Mouse (Mus musculus): ENCODE data around the gene Cmya5.

Gene Cmya5

GRCm38 (mm10) chr13:93098596-93098995 lies 45.9 kb downstream of the Cmya5 start:
- Histone ChIP-seq H3K4me1 (replicated peaks; ENCODE audit: low read depth, low read length) (peaks cover 13% of the 10 kb centered on the region), H3K36me3 (ENCODE audit: insufficient read depth, low read length) (no peaks in the 10 kb centered on the region), H3K9me3 (ENCODE audit: low read length) (0 out of 2 replicates have a peak, but pooled peaks cover 8% of the 10 kb centered on the region), H3K27me3 (ENCODE audit: insufficient read depth, low read length) (peaks cover 18% of the 10 kb centered on the region), H3K4me3 (replicated peaks; ENCODE audit: low read length) (no peak overlapping the region)
- no peak for TF ChIP-seq NANOG (IDR thresholded peaks at IDR 0.05; ENCODE audit: borderline replicate concordance, low read length)
- no peak for TF ChIP-seq CTCF (conservative IDR thresholded peaks at IDR 0.05; ENCODE audit: low read length)
- no peak for TF ChIP-seq POU5F1 (IDR thresholded peaks at IDR 0.05; ENCODE audit: borderline replicate concordance, low read length)

GRCm38 (mm10) chr13:93096643-93097042 lies 47.9 kb downstream of the Cmya5 start:
- peaks cover 3% of the 10 kb centered on the region; the same call in 1 of the 2 replicates for H3K4me1 ChIP-seq (replicated peaks; ENCODE audit: low read depth, low read length)
- no peak for TF ChIP-seq CTCF (conservative IDR thresholded peaks at IDR 0.05; ENCODE audit: low read length)
- TF ChIP-seq NANOG (IDR thresholded peaks at IDR 0.05; ENCODE audit: borderline replicate concordance, low read length), result no peak
- TF ChIP-seq POU5F1 (IDR thresholded peaks at IDR 0.05; ENCODE audit: borderline replicate concordance, low read length), result no peak
- peaks cover 33% of the 10 kb centered on the region for H3K27me3 ChIP-seq (ENCODE audit: insufficient read depth, low read length)

DNA sequence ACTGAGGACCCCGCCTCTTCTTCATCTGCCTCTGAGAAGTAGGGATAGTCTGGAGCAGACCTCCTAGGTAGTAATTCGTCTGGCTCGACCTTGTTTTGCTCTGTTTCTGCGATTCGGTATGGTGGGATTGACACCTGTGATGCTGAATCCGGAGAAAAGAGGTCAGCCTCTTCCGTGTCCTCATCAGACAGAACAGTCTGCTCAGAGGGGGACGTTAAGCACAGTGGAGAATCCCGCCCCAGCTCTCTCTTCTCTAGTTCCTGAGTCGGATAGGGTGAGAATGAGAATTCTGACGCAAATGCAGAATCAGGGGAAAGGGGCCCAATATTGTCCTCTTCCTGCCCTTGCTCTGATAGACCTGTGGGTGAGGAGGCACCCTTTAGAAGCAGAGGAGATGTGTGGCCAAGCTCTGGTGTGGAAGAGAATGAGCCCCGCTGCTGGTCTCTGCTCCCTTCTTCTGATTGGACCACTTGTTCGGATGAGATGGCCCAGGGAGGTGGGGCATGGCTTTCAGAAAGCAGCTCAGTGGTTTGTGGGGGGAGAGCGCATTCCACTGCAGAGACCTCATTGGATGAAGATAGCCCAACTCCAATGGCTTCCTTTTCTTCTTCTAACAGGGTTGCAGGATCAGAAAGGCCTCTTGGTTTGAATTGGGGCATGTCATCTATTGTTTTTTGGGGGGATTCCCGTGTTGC lies 49.3 kb downstream of the Cmya5 start:
- no peak overlapping the region for H3K4me3 ChIP-seq (replicated peaks; ENCODE audit: low read length)
- 0 out of 2 replicates have a peak, but pooled peaks cover 8% of the 10 kb centered on the region for H3K9me3 ChIP-seq (ENCODE audit: low read length)
- H3K4me1 ChIP-seq (replicated peaks; ENCODE audit: low read depth, low read length), result 0 out of 2 replicates have a peak, but pooled peaks cover 3% of the 10 kb centered on the region
- peaks cover 38% of the 10 kb centered on the region for H3K27me3 ChIP-seq (ENCODE audit: insufficient read depth, low read length)
- TF ChIP-seq NANOG (IDR thresholded peaks at IDR 0.05; ENCODE audit: borderline replicate concordance, low read length) (no peak), CTCF (conservative IDR thresholded peaks at IDR 0.05; ENCODE audit: low read length) (no peak), POU5F1 (IDR thresholded peaks at IDR 0.05; ENCODE audit: borderline replicate concordance, low read length) (no peak)
- H3K36me3 ChIP-seq (ENCODE audit: insufficient read depth, low read length), result no peaks in the 10 kb centered on the region

More at GRCm38 (mm10) chr13:93096643-93097042, 47.9 kb downstream of the Cmya5 start:
- no peak overlapping the region for H3K4me3 ChIP-seq (replicated peaks; ENCODE audit: low read length)
- H3K36me3 ChIP-seq (ENCODE audit: insufficient read depth, low read length), result no peaks in the 10 kb centered on the region
- H3K9me3 ChIP-seq (ENCODE audit: low read length), result 0 out of 2 replicates have a peak, but pooled peaks cover 8% of the 10 kb centered on the region

- Histone ChIP-seq H3K9me3 (ENCODE audit: low read length) (0 out of 2 replicates have a peak, but pooled peaks cover 8% of the 10 kb centered on the region), H3K36me3 (ENCODE audit: insufficient read depth, low read length) (no peaks in the 10 kb centered on the region), H3K4me3 (replicated peaks; ENCODE audit: low read length) (no peak overlapping the region), H3K4me1 (replicated peaks; ENCODE audit: low read depth, low read length) (peaks cover 7% of the 10 kb centered on the region; the same call in 1 of the 2 replicates), H3K27me3 (ENCODE audit: insufficient read depth, low read length) (peaks cover 38% of the 10 kb centered on the region)
- no peak for TF ChIP-seq CTCF (conservative IDR thresholded peaks at IDR 0.05; ENCODE audit: low read length)
- no peak for TF ChIP-seq NANOG (IDR thresholded peaks at IDR 0.05; ENCODE audit: borderline replicate concordance, low read length)
These were observed 50.2 kb downstream of the Cmya5 start for GRCm38 (mm10) chr13:93094204-93094935.

- Histone ChIP-seq H3K4me3 (replicated peaks; ENCODE audit: low read length) (no peak overlapping the region), H3K4me1 (replicated peaks; ENCODE audit: low read depth, low read length) (peaks cover 7% of the 10 kb centered on the region; the same call in 1 of the 2 replicates), H3K36me3 (ENCODE audit: insufficient read depth, low read length) (no peaks in the 10 kb centered on the region), H3K9me3 (ENCODE audit: low read length) (0 out of 2 replicates have a peak, but pooled peaks cover 8% of the 10 kb centered on the region), H3K27me3 (ENCODE audit: insufficient read depth, low read length) (peaks cover 38% of the 10 kb centered on the region)
- no peak for TF ChIP-seq NANOG (IDR thresholded peaks at IDR 0.05; ENCODE audit: borderline replicate concordance, low read length)
- no peak for TF ChIP-seq CTCF (conservative IDR thresholded peaks at IDR 0.05; ENCODE audit: low read length)
- TF ChIP-seq POU5F1 (IDR thresholded peaks at IDR 0.05; ENCODE audit: borderline replicate concordance, low read length), result no peak
These were observed 50.8 kb downstream of the Cmya5 start for GRCm38 (mm10) chr13:93093697-93094096.

GRCm38 (mm10) chr13:93092916-93093429 lies 51.6 kb downstream of the Cmya5 start:
- Histone ChIP-seq H3K9me3 (ENCODE audit: low read length) (0 out of 2 replicates have a peak, but pooled peaks cover 8% of the 10 kb centered on the region), H3K4me1 (replicated peaks; ENCODE audit: low read depth, low read length) (peaks cover 7% of the 10 kb centered on the region; the same call in 1 of the 2 replicates), H3K27me3 (ENCODE audit: insufficient read depth, low read length) (peaks cover 38% of the 10 kb centered on the region), H3K36me3 (ENCODE audit: insufficient read depth, low read length) (no peaks in the 10 kb centered on the region), H3K4me3 (replicated peaks; ENCODE audit: low read length) (no peak overlapping the region)
- TF ChIP-seq POU5F1 (IDR thresholded peaks at IDR 0.05; ENCODE audit: borderline replicate concordance, low read length), result no peak
- TF ChIP-seq CTCF (conservative IDR thresholded peaks at IDR 0.05; ENCODE audit: low read length), result no peak
- TF ChIP-seq NANOG (IDR thresholded peaks at IDR 0.05; ENCODE audit: borderline replicate concordance, low read length), result no peak

- 0 out of 2 replicates have a peak, but pooled peaks cover 8% of the 10 kb centered on the region for H3K9me3 ChIP-seq (ENCODE audit: low read length)
- no peaks in the 10 kb centered on the region for H3K36me3 ChIP-seq (ENCODE audit: insufficient read depth, low read length)
- TF ChIP-seq NANOG (IDR thresholded peaks at IDR 0.05; ENCODE audit: borderline replicate concordance, low read length) (no peak), POU5F1 (IDR thresholded peaks at IDR 0.05; ENCODE audit: borderline replicate concordance, low read length) (no peak), CTCF (conservative IDR thresholded peaks at IDR 0.05; ENCODE audit: low read length) (no peak)
- H3K27me3 ChIP-seq (ENCODE audit: insufficient read depth, low read length), result peaks cover 38% of the 10 kb centered on the region
- H3K4me3 ChIP-seq (replicated peaks; ENCODE audit: low read length), result no peak overlapping the region
- H3K4me1 ChIP-seq (replicated peaks; ENCODE audit: low read depth, low read length), result peaks cover 4% of the 10 kb centered on the region; the same call in 1 of the 2 replicates
These were observed 52.6 kb downstream of the Cmya5 start for GRCm38 (mm10) chr13:93091866-93092455.

- 0 out of 2 replicates have a peak, but pooled peaks cover 8% of the 10 kb centered on the region for H3K9me3 ChIP-seq (ENCODE audit: low read length)
- peaks cover 4% of the 10 kb centered on the region; the same call in 1 of the 2 replicates for H3K4me1 ChIP-seq (replicated peaks; ENCODE audit: low read depth, low read length)
- H3K4me3 ChIP-seq (replicated peaks; ENCODE audit: low read length), result no peak overlapping the region
- TF ChIP-seq CTCF (conservative IDR thresholded peaks at IDR 0.05; ENCODE audit: low read length), result no peak
- no peak for TF ChIP-seq POU5F1 (IDR thresholded peaks at IDR 0.05; ENCODE audit: borderline replicate concordance, low read length)
- no peak for TF ChIP-seq NANOG (IDR thresholded peaks at IDR 0.05; ENCODE audit: borderline replicate concordance, low read length)
- H3K36me3 ChIP-seq (ENCODE audit: insufficient read depth, low read length), result no peaks in the 10 kb centered on the region
- peaks cover 37% of the 10 kb centered on the region for H3K27me3 ChIP-seq (ENCODE audit: insufficient read depth, low read length)
These were observed 53.3 kb downstream of the Cmya5 start for GRCm38 (mm10) chr13:93091176-93091575.
